Mouse (Mus musculus): ENCODE data around the gene Thsd7b.
"Not testable (repeated sequence)": the region's sequence is repeated elsewhere in the genome, so short reads cannot be mapped to it uniquely, and the experiment has no call there.

Gene Thsd7b

GRCm38 (mm10) chr1:130166187-130166586 lies 893.1 kb downstream of the Thsd7b start:
- no peak for DNase-seq

GRCm38 (mm10) chr1:130167260-130167659 lies 894.2 kb downstream of the Thsd7b start:
- no peak for DNase-seq

GRCm38 (mm10) chr1:130169875-130170274 lies 896.8 kb downstream of the Thsd7b start:
- no peak for DNase-seq

GRCm38 (mm10) chr1:130170290-130170689 lies 897.2 kb downstream of the Thsd7b start:
- DNase-seq = no peak

- DNase-seq = not testable (repeated sequence)
Measured at GRCm38 (mm10) chr1:130186836-130187235, 913.7 kb downstream of the Thsd7b start.

- peak; percentile 5 to 13 for DNase-seq
Measured at GRCm38 (mm10) chr1:130192190-130193028, 919.3 kb downstream of the Thsd7b start.

- DNase-seq = no peak
Measured at GRCm38 (mm10) chr1:130217404-130217803, 944.3 kb downstream of the Thsd7b start.

GRCm38 (mm10) chr1:130222904-130223303 lies 949.8 kb downstream of the Thsd7b start:
- DNase-seq = no peak

GRCm38 (mm10) chr1:130245563-130245962 lies 972.5 kb downstream of the Thsd7b start:
- no peak for DNase-seq

- not testable (repeated sequence) for DNase-seq
Measured at GRCm38 (mm10) chr1:130246264-130246663, 973.2 kb downstream of the Thsd7b start.

GRCm38 (mm10) chr1:130246930-130247329 lies 973.8 kb downstream of the Thsd7b start:
- DNase-seq = not testable (repeated sequence)

GRCm38 (mm10) chr1:130262046-130262445 lies 988.9 kb downstream of the Thsd7b start:
- DNase-seq = no peak
